Mouse (Mus musculus) lung, postnatal 4 days (tissue): ENCODE data around the gene Uvssa.

Experiments used
- DNase-seq, 2 experiments: peaks; one replicate each; pipeline ENCODE4 v3.0.0; 2021

Gene Uvssa

GRCm38 (mm10) chr5:33458132-33458622, 79.8 kb downstream of the Uvssa start:
- no peak for DNase-seq

- no peak for DNase-seq
Measured at GRCm38 (mm10) chr5:33459111-33459510, 80.8 kb downstream of the Uvssa start.

GRCm38 (mm10) chr5:33464390-33464789, 86.0 kb downstream of the Uvssa start:
- no peak for DNase-seq

- DNase-seq = no peak
Measured at GRCm38 (mm10) chr5:33465464-33465863, 87.1 kb downstream of the Uvssa start.
